Mouse (Mus musculus): ENCODE results near the gene Pdzk1ip1. TPM values are rescaled to one million over a fixed set of nuclear protein-coding genes. Genes with fewer than 3 reads are reported as not detected.

Gene Pdzk1ip1
- polyA plus RNA-seq (2017; shearing (Covaris generic)): 10 to 100 TPM; 14.6 to 42.7 TPM

GRCm38 (mm10) chr4:115088611-115089338 lies at the start of gene Pdzk1ip1:
Gene Pdzk1ip1, plus strand, starts transcription at chr4:115088708.

GRCm38 (mm10) chr4:115056371-115056920 lies 32.1 kb upstream of the Pdzk1ip1 start, which contains the start of gene Tal1:
Gene Tal1, plus strand, starts transcription at chr4:115056426.

GRCm38 (mm10) chr4:115133621-115134295 lies 45.2 kb downstream of the Pdzk1ip1 start, which contains the start of gene Cyp4x1:
Gene Cyp4x1, minus strand, starts transcription at chr4:115134281.

Other genes with a start within 250 kb of the Pdzk1ip1 start
- gene Foxd2, start 179.8 kb upstream of the Pdzk1ip1 start, polyA plus RNA-seq (2017; shearing (Covaris generic)): 1 to 10 TPM; 2.2 to 4.7 TPM
- not detected for gene Foxe3, start 162.7 kb upstream of the Pdzk1ip1 start, polyA plus RNA-seq (2017; shearing (Covaris generic))
- gene Cmpk1, start 101.5 kb upstream of the Pdzk1ip1 start, polyA plus RNA-seq (2017; shearing (Covaris generic)): 100 to 1,000 TPM in 1 of 2 experiments, 10 to 100 TPM in 1; 75.9 to 114 TPM
- gene Stil, start 88.5 kb upstream of the Pdzk1ip1 start, polyA plus RNA-seq (2017; shearing (Covaris generic)): 1 to 10 TPM in 1 of 2 experiments, under 1 TPM in 1; 0.51 to 1.6 TPM
- under 1 TPM in 1 of 2 experiments, not detected in 1; 0.71 TPM for gene Tal1, start 32.3 kb upstream of the Pdzk1ip1 start, polyA plus RNA-seq (2017; shearing (Covaris generic))
- gene Cyp4x1, start 45.6 kb downstream of the Pdzk1ip1 start, polyA plus RNA-seq (2017; shearing (Covaris generic)): under 1 TPM; 0.20 to 0.38 TPM
- under 1 TPM in 1 of 2 experiments, not detected in 1; 0.23 TPM for gene Cyp4a29, start 153.4 kb downstream of the Pdzk1ip1 start, polyA plus RNA-seq (2017; shearing (Covaris generic))
- gene Cyp4a12a, start 210.3 kb downstream of the Pdzk1ip1 start, polyA plus RNA-seq (2017; shearing (Covaris generic)): under 1 TPM in 1 of 2 experiments, not detected in 1; 0.15 TPM